Mouse (Mus musculus) liver, adult 2 months (tissue): ENCODE data around the gene Slc46a2.

ENCODE experiments used
- CTCF ChIP-seq: fragments of 200-500 bp; IDR thresholded peaks from 2 replicates; pipeline ENCODE4 v1.5.1; 2011; ENCODE audit warnings: low read depth, low read length, control low read depth
- POLR2A ChIP-seq: fragments of 200-500 bp; IDR thresholded peaks from 2 replicates; pipeline ENCODE4 v1.6.1; 2011; ENCODE audit warnings: low read length, control low read depth; ENCODE audit not compliant: insufficient read depth; ENCODE audit errors: extremely low read depth

DNA sequence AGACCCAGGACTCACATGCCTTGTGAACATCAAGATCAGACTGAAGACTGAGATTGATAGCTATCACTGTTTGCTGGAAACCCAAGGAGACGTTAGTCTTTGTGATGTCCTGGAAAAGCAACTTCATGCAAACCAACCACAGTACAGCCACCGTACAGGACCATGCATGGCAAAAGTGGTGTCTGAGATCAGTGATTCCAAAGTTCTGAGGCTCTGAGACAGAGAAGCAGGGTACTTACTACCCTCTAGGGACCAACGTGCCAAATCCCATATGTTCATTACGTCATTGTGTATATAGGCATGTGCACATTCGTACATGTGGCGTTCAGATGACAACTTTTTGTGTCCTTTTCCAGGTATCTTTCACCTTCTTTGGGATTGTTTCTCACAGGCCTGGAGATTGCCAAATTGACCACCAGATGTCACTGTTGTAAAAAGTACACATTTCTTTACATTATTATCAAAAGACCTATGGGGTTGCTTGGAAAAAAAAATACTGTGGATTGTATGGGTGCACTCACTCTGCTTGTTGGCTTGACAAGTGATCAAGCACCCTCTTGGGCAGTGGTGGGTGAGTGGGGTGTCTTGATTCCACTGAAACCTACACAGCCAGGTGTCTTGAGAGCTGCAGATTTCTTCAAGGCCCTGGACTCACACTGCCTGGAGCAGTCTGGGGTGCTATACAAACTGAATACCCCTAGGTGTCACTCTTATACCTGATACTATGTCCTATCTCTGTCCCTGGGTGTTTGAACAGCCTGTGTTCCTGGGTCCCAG is 17.8 kb upstream of the Slc46a2 start:
- peak; percentile 13; the same call in 1 of the 2 replicates for TF ChIP-seq CTCF
- no peak for TF ChIP-seq POLR2A
